Mouse (Mus musculus) ovary, postnatal 10 days (tissue): ENCODE results near the gene Kmt2d.

ENCODE experiments used
- DNase-seq: peaks from one replicate; pipeline ENCODE4 v3.0.0; 2022; ENCODE audit warnings: low spot score

The Kmt2d gene

DNA sequence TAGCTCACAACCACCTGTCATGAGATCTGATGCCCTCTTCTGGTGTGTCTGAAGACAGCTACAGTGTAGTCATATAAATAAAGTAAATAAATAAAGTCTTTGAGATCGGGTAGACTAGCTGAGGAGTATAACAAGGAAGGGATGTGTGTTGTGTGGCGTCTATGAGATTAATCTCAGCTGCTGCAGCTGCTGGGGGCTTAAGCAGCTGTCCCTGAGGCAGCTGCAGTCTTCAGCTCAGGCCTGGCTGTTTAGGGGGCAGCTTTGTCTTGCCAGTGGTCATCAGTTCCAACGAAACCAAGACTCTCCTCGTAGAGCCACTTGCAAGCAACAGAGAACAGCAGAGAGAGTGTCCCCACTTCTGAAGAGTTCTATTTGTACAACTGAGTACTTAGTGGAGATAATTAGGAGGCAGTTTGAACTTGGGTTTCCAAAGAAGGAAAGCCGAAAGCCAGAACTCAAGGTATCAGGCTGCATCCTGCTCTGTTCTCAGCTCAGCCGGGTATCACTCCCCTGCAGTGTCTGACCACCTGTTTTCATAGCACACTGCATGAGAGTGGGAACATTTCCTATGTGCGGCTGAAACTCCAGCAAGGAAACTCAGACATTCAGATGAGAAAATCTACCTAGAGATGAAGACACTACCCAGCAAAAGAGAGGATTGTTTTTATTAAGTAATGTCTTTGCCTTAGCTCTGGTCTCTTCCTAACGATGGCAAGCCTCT, 15.8 kb upstream of the Kmt2d start:
- no peak for DNase-seq

DNA sequence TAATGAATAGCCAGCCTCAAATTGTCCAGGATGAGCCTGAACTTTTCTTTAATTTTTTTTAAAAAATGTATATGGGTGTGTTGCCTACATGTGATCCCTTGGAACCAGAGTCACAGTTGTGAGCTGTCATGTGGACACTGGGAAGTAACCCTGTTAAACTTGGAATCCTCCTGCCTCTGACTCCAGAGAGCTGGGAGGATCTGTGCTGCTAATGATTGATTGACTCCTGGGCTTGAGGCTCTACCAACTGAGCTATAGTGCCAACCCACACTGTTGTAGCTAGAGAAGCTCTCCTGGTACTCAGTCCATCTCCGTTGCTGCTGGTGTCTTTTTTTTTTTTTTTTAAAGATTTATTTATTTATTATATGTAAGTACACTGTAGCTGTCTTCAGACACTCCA, 13.1 kb upstream of the Kmt2d start:
- no peak for DNase-seq

DNA sequence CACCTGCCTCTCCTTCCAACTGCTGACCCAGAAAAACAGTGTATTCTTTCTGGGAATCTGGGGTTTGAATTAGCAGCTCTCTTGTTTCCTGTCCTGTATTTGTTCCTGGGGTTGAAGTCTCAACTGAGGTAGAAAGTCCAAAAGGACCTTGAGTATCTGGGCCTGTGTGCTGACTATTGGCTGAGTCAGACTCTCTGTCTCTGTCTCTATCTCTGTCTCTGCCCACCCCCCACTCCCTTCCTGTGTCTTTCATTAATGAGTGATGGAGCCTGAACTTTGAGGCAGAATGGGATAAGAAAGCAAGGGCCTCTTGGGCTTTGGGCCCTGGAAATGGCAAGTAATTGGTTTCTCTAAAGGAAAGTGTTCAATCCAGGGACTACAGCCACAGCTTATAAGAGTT, 12.7 kb upstream of the Kmt2d start:
- DNase-seq, result no peak

DNA sequence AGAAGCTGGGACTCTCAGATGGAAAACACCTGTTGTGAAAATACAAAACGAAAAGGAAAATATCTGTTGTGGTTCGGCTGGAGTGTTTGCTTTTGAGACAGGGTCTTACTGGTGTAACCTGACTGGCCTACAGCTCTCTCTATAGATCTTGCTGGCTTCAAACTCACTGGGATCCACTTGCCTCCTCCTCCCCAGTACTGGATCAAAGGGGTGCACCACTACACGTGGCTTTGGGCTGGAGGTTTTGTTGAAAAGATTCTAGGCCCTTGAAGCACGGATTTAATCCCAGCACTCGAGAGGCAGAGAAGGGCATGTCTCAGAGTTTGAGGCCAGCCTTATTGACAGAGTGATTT, 10.6 kb upstream of the Kmt2d start:
- no peak for DNase-seq

DNA sequence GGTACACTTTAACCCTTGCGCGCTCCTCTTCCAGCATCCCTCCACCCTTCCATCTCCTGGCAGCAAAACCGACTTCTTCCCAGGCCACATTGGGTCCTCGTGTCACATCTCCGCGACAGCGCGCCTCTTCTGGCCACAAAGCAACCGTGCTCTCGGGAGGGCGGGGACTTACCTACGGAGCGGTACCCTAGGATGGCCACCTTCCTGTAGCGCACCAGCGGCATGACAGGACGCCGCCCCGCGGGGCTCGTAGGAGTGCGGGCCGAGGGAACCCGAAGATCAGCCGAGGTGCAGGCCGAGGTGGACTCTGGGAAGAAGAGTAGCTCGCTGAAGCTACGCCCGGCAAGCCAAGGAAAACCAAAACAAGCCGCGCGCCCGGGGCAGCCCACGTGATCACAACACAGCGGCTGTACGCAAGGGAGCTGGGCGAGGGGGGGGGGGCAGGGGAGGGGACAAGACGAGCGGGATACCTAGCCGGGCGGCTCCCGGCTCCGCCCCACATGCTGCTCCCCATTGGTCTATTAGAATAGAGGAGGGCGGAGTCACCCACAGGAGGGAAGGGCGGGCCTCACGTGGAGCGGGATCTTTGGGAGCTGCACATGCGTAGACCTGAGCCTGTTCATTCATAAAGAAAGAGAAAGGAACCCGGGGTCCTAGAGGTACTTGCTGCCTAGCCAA, 10.1 kb upstream of the Kmt2d start:
- peak; percentile 65 for DNase-seq

DNA sequence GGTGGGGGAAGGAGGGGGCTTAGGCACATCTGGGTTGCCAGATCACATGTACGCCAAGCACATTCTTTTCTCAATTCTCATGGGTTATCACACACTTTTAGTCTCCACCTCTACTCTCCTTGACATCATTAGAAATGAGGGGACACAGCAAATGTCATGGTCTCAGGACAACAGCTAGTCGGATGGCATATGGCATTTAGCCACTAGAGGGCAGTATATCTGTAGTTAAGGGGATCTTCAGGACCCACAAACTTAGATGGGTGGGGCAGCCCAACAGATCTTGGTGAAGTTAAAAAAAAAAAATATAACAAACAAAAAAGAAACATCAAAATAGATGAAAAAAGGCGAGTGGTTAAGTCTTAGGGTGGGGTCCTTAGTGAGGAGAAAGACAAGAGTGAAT, 6.3 kb upstream of the Kmt2d start:
- no peak for DNase-seq

DNA sequence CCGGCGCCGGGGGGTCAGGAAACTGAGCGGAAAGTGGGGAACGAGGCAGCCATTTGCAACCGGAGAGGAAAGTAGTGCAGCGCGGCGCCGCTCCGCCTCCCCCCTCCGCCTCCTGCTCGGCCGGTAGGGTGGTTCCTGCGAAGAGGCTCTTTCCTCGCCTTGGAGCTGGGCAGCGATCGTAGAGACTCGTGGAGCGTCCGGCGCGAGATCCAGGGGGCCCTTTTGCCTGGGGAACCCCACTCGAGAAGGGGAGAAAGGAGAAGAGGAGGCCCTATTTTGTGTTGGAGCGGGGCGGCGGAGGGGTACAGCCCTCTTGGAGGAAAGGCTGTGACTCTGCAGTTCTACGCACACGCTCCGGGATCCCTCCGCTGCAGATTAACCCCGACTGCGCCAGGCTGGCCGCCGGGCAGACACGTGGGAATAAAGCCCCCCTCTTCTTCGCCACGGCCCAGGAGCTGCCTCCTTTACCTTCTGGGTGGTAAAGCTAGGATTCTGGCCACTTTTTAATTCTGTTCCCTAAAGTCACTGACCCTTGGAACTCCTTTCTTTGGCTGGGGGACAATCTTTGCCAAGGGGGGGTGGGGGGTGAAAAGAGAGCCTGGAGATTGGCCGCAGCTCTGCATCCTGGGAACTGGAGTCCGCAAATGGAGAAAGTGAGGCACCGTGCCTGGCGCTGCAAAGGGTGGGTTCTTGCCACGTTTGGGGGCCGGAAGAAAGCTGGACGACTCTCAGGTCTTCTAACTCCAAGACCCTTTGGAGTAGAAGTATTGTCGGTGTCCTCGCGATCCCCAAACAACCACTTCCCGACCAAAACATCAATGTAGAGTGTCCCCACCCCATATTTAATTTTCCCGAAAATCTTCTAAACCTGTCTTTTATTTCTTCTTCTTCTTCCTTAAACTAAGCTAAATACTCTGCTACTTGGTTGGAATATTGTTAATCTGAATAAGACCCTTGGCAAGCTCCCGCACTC, 1.2 kb upstream of the Kmt2d start:
- peak; percentile 92 for DNase-seq

DNA sequence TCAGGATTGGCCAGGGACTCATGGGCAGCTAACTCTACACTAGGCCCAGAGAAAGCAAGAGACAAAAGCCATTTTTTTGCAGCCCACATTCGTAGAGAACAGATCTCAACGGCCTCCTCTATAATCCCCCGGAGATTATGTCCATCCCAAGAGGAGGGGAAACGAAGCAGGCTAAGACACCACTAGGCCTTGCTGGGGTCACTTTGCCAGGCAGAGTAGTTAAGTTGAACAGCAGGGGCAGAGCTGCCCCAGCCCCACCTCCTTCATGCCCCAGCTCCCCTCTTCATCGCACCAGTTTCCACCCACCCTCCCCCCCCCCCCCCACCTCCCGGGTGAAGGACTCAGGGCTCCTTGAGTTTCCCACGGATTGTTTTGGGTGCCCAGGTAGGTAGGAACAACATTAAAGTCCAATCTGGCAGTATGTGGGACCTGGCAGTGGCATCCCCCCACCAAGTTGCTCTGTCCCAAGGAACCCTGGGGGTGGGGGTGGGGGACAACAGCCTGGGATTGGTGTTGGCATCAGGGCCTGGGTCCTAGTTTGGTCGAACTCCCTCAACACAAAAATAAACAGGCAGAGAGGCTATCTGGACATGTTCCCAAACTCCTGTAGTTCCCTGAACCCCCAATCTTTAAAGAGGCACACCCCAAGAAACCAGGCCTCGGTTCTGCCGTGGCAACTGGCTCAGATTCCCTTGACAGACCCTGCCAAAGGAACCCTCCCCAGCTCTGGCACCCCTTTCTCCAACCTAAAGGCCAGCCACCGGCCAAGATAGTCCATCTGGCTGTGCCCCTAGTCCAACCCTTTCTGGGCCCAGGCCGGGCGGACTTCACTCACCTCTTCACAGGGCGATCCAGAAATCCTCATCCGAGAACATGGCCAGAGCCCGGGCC, 580 bp downstream of the Kmt2d start:
- no peak for DNase-seq

DNA sequence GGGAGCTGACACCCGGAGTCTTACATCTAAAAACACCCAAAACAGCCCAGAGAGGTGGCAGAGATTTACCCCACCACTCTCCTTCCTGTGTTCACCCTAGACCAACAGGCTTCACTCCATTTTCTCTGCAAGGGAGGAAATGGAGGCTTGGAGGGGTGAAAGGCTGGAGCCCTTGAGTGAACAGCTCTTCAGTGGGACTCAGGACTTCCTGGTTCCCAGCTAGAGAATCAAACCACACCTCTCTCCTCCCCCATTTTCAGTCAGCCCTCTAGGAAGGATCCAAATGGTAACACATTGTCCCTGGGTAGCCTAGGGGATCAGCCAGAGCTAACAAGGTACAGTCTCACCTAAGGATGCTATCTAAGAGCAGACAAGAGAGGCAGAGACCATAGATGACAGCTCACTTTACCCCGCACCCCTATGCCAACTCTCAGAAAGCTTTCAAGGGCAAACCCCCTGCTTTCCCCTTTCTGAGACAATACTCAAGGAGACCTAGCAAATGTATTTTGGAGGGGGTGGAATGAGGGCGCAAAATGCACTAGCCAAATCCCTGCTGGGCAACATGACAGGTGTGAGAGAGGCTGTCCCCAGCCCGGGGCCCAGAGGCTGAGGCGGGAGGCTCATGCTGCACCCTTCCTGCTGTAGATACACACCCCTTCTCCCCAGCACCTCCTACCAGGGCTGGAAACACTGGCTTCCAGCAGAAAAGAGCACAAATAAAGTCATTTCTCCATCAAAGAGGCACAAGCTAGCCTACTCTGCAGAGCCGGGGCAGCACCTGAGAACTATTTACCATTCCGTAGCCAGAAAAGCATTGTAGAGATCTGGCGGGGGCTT, 1.4 kb downstream of the Kmt2d start:
- DNase-seq, result no peak

DNA sequence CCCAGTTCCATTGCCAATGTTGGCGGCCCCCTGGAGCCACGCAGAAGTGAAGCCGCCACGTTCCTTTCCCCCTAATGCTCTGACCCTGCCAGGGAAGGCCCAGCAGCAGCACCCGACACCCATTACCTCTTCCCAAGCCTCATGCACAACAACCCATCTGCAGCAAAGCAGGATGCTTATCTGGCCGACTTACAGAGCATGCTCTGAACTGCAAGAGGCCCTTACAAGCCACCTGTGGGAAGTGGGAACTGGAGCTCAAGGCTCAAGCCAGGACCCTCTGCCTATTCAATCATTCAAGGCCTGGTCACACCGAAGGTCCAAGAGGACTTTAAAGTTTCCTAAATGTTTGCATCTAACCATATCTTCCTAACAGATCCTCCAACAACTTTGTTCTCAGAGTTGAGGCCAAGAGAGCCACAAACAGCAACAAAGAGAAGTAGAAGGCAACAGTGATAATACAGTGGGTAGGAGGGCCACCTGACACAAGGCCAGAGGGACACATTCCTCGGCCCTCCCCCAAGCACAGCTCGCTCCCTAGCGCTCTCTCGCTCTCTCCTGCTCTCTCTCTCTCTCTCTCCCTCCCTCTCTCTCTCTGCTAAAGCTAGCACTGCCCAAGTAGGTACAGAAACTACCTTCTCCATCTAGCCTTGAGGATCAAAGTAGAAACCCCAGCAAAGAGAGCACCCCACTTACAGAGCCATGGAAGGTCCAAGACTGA, 2.5 kb downstream of the Kmt2d start:
- DNase-seq, result no peak

DNA sequence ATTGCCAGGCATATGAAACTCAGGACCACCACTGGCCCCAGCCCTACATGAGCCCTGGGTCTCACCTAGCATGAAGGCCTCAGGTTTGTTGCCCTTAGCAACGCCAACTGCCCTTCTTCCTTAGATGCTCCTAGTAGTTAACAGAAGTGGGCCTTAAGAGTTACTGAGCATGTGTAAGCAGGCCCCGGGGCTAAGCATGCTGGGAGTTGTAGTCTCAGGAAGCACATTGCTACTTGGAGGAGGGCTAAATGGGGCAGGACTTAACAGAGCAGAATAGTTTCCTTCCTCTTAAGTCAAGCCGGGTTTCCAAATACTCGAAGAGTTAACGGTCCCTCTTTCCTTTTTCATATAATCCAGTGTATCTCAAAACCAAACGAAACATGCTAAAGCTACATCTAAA, 3.7 kb downstream of the Kmt2d start:
- no peak for DNase-seq

DNA sequence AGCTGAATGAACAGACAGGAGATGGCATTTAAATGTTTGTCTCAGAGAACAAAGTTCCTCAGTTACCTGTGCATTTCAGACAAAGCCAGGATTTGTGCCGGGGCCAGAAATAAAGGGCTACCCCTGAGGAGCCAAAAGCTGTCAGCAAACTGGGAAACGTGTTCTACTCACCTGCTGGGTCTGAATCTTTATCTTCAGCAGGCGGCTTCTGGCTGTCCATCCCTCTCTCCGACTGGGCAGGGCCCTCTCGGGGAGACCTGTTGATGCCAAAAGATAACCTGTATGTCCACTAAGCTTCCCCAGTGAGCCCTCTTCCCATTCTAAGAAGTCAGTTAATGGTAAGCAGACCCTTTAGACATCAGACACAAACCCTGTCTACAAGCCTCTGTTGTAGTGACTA, 4.5 kb downstream of the Kmt2d start:
- no peak for DNase-seq

DNA sequence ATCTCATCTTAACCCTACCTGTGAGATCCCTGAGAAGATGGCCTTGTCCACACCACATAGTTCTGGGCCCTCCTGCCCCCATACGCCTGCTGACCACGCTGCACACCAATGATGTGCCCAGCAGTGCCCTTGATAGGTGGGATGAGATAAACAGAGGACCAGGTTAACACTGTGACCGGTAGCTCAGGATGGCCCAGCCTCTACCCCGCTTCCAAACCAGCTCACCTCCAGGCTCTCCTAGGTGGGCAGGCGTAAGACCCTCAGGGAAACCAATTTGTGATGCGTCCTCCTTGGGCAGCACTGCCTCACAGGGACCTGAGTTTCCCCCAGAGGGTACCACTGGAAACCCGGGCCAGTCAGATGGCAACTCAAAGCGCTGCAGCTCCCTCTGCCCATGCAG, 5.2 kb downstream of the Kmt2d start:
- no peak for DNase-seq

DNA sequence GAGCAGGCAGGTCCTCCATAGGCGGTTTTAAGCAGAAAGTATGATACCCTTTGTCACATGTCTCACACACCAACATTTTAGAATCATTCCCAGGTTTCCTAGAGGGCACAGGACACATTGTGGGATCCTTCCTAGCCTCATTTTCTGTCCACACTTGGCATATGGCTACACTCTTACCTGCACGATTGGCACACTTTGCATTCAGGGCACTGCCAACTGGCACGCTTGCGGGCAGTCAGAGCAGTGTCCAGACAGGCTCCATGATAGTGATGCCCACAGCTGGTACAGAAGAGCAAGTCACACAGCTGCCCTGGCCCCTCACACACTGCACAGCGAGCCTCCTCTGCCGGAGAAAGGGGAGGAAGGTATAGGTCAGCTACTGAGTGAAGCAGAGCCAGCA, 6.1 kb downstream of the Kmt2d start:
- no peak for DNase-seq

DNA sequence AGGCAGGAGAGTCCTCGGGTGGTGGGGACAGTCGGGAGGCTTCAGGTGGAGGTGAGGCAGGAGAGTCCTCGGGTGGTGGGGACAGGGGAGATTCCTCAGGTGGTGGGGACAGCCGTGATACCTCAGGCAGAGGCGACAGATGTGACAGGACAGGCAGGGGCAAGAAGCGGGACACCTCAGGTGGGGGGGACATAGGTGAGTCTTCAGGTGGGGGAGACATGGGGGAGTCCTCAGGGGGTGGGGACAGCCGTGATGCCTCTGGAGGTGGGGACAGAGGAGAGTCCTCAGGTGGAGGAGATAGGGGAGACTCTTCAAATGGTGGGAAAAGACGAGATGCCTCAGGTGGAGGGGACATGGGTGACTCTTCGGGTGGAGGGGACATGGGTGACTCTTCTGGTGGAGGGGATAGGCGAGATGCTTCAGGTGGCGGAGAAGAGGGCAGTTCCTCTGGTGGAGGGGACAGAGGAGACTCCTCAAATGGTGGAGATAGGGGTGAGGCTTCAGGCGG, 7.5 kb downstream of the Kmt2d start:
- no peak for DNase-seq

DNA sequence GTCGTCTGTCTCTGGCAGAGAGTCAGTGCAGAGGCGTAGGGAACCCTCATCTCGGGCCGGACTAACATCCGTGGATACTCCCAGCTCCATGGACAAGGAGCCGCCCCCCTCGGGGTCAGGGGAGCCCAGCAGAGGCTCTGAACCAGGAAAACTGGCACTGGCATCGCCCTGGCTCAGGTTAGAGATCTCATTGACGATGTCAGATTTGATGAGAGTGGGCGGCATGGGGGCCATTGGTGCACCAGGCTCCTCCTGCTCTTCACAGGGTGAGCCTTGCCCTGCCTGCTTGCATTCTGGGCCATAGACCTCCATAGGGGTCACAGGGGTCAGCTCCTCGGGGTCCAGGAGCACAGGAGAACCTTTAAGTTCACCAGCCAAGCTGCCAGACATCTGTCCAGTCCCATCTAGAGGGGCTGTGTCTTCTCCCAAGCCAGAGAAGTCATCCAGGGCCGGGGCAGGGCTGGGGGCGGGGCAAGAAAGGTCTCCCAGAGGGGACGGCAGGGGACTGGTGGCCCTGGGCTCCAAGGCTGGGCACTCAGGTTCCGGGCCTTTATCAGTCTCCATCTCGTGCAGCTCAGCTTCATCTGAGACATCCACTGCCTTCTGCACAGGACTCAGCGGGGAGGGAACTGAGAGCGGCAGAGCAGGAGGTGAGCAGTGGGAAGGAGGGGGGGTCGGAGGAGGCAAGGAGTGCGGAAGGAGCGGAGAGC, 9.1 kb downstream of the Kmt2d start:
- DNase-seq, result no peak

DNA sequence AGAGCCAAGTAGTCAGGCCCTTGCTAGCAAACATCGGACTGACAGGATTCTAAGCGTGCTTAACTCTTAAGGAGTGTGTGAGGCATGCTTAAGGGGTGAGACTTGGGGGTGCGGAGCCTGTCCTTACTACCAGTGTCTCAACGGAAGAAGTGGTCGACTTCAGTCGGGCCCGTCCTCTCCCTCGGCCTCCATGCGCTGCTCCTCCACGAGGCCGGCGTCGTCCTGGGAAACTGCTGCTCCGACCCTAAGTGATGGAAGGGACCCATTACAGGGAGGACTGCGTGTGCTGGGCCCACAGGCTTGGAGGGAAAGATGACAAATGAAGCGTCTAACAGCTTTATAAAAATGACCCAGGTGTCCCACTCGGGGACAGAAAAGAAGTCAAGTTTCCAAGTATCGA, 10.1 kb downstream of the Kmt2d start:
- no peak for DNase-seq

DNA sequence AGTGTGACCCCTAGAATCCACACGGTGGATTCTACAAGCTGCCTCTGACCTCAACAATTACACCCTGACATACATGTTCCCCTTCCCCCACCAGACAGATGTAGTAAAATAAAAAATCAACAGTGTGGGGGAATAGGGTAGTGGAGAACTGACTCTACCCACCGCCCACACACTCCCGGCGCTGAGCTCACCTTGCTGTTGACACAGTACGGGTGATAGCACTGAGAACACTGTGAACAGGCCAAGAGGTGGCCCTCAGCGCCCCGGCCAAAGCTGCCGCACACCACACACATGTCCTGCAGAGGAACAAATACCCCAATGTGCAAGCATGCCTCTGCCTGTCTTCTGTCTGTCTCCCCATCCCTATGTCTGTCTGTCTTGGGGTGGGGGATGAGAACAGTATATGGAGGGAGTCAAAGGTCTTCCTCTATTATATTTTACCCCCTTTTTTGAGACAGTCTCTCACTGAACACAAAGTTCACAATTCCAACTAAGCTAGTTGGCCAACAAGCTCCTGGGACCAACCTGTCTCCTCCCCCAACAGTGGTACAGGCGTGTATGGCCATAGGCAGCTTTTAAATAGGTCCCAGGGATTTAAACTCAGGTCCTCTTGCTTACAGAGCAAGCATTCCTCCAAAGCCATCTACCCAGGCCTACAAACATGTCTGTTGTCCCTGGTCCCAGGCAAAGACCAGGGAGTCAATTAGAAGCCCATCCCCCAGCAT, 11.5 kb downstream of the Kmt2d start:
- DNase-seq, result no peak

DNA sequence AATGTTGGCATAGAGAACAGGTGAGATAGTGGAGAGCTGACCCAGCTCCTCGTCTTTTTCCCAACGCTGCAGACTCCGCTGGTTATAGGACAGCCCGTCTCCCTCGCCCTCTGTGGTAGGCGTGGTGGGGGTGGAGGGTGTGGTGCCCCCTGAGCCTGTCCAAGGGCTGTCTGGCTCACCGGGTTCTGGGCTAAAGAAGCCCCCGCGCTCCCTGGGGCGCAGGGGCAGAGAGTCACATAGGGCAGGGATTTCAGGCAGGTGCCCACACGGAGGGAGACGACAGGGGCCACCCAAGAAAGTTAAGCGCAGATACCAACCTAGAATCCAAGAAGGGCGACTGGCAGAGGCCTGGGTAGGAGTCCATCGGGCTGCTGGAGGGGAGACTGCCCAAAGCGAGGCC, 16.8 kb downstream of the Kmt2d start:
- DNase-seq, result no peak
